Comparison of ENCODE assay signal across 8 mouse cellular contexts in genomic region chr2:102401352-102401692, GRCm38 (mm10). TPM values are rescaled to one million over a fixed set of nuclear protein-coding genes. Genes with fewer than 3 reads are reported as not detected.
DNase-seq lines count a peak whose midpoint lies in the region; ATAC-seq and TF ChIP-seq lines count a peak whose summit lies in the region.

No protein-coding gene starts in this region.

- no peaks in the 10 kb centered on the region for H3K9me3 ChIP-seq in heart, embryonic 13.5 days
- H3K9me3 ChIP-seq in ES-E14 (ENCODE audit: control insufficient read depth, insufficient read depth, low read depth, low read length), result no peaks in the 10 kb centered on the region
- H3K9me3 ChIP-seq in hindbrain, embryonic 10.5 days, result no peaks in the 10 kb centered on the region

- H3K27me3 ChIP-seq in heart, embryonic 13.5 days (replicated peaks), result no peaks in the 10 kb centered on the region
- no peaks in the 10 kb centered on the region for H3K27me3 ChIP-seq in hindbrain, embryonic 10.5 days (ENCODE audit: insufficient read depth, poor library complexity, severe bottlenecking)

- H3K27ac ChIP-seq in heart, embryonic 13.5 days (replicated peaks), result peak overlapping the region; percentile 95
- H3K27ac ChIP-seq in ES-E14 (ENCODE audit: insufficient read depth, low read depth, low read length, poor library complexity, severe bottlenecking) (no peak overlapping the region), macrophage (no peak overlapping the region)
- H3K27ac ChIP-seq in hindbrain, embryonic 10.5 days, result peak overlapping the region; percentile 96

- 25% methylated on average over 6 of the region's 6 CpGs for WGBS in heart, embryonic 13.5 days
- WGBS in hindbrain, embryonic 10.5 days, result 27% methylated on average over 6 of the region's 6 CpGs
- 28% methylated on average over 4 of the region's 6 CpGs for WGBS in macrophage (ENCODE audit: missing documents)

- peaks cover 6% of the 10 kb centered on the region; the same call in 1 of the 2 replicates for H3K36me3 ChIP-seq in heart, embryonic 13.5 days
- H3K36me3 ChIP-seq in ES-E14 (ENCODE audit: control insufficient read depth, insufficient read depth, low read length, poor library complexity, severe bottlenecking) (no peaks in the 10 kb centered on the region), macrophage (ENCODE audit: inconsistent target) (no peaks in the 10 kb centered on the region)
- peaks cover 9% of the 10 kb centered on the region; the same call in 1 of the 2 replicates for H3K36me3 ChIP-seq in hindbrain, embryonic 10.5 days

- DNase-seq in heart, adult 8-10 months (ENCODE audit: low spot score), result no peak
- DNase-seq in ES-E14 (ENCODE audit: low read depth, low spot score), result no peak
- DNase-seq in hindbrain, embryonic 10.5 days (ENCODE audit: low spot score), result no peak
- DNase-seq in B cell, adult 2 months, result no peak
- DNase-seq in spleen, postnatal 14 days (ENCODE audit: low spot score in 2 of 2), result no peak
- DNase-seq in urinary bladder, postnatal 25 days (ENCODE audit: low spot score), result no peak

- H3K9ac ChIP-seq in heart, embryonic 13.5 days, result peak overlapping the region; percentile 87
- H3K9ac ChIP-seq in ES-E14 (ENCODE audit: insufficient read depth, low read depth, low read length, poor library complexity, severe bottlenecking), result peak overlapping the region; percentile 80; the same call in 1 of the 2 replicates

- peaks cover 35% of the 10 kb centered on the region for H3K4me1 ChIP-seq in heart, embryonic 13.5 days
- peaks cover 4% of the 10 kb centered on the region in 2 experiments; a peak in 2 of 4 replicates for H3K4me1 ChIP-seq in ES-E14 (ENCODE audit: control insufficient read depth in 2 of 2, insufficient read depth in 2 of 2, low read length in 2 of 2, poor library complexity in 1 of 2)
- peaks cover 26% of the 10 kb centered on the region for H3K4me1 ChIP-seq in hindbrain, embryonic 10.5 days (replicated peaks)

- in situ Hi-C loops in ES-E14 (cut with MboI; ENCODE audit: low sequenced_read_pairs in 2 of 2, unreplicated experiment in 2 of 2), result no loop called here

- 0 out of 2 replicates have a peak, but pooled peaks have one; percentile 10 for ATAC-seq in heart, embryonic 13.5 days (ENCODE audit: extremely low read depth, insufficient number of reproducible peaks, low FRiP score, low TSS enrichment)

- H3K4me3 ChIP-seq in heart, embryonic 13.5 days, result peak overlapping the region; percentile 68
- peak overlapping the region; percentile 75 to 83 for H3K4me3 ChIP-seq in ES-E14 (ENCODE audit: insufficient read depth in 1 of 2, low read depth in 1 of 2, low read length in 2 of 2, poor library complexity in 1 of 2, severe bottlenecking in 1 of 2)
- H3K4me3 ChIP-seq in hindbrain, embryonic 10.5 days, result peak overlapping the region; percentile 71
- peak overlapping the region; percentile 28 for H3K4me3 ChIP-seq in macrophage (ENCODE audit: inconsistent target)

- peak overlapping the region; percentile 89 for H3K4me2 ChIP-seq in heart, embryonic 13.5 days

- peaks cover 37% of the 10 kb centered on the region for H3K79me2 ChIP-seq in macrophage (ENCODE audit: inconsistent target)

TF ChIP-seq in ES-E14, 5 proteins besides CTCF, POLR2A, EP300 and RAD21:
- TF ChIP-seq HCFC1 (IDR thresholded peaks at IDR 0.05; ENCODE audit: borderline replicate concordance, insufficient read depth, low read length), result no peak
- no peak for TF ChIP-seq MAFK (IDR thresholded peaks at IDR 0.05; ENCODE audit: insufficient read depth, low read depth, low read length)
- no peak for TF ChIP-seq ZC3H11A (IDR thresholded peaks at IDR 0.05; ENCODE audit: borderline replicate concordance, low read depth, low read length)
- no peak for TF ChIP-seq ZNF384 (IDR thresholded peaks at IDR 0.05; ENCODE audit: low read depth, low read length)
- no peak for TF ChIP-seq CHD2 (IDR thresholded peaks at IDR 0.05; ENCODE audit: low read depth, low read length)

RNA-seq across cellular contexts. Expression of gene Trim44, which starts 6.3 kb away (rescaled TPM):
- polyA plus RNA-seq in heart, embryonic 13.5 days (2015; fragmentation: Nextera tagmentation; extraction: Ambion mirVana), result 17.7 and 19.9 TPM in 2 replicates
- 10 to 100 TPM; 25.6 to 29.4 (median 27.3) TPM for total RNA-seq in heart, adult 8-10 months (2022)
- total RNA-seq in ES-E14 (2012; rRNA removed), result 26.1 and 32.0 TPM in 2 replicates
- 23.7 and 25.3 TPM in 2 replicates for polyA plus RNA-seq in hindbrain, embryonic 10.5 days (2016; fragmentation: Nextera tagmentation; extraction: Ambion mirVana)
- total RNA-seq in macrophage (2018; cell fraction: chromatin; rRNA removed), result 10 to 100 TPM; 12.3 to 68.1 (median 40.0) TPM
- total RNA-seq in macrophage (2018; cell fraction: cytosol; rRNA removed), result 10 to 100 TPM; 24.0 to 36.6 (median 30.0) TPM
- total RNA-seq in macrophage (2018; cell fraction: nucleus; rRNA removed), result 10 to 100 TPM; 16.9 to 73.6 (median 45.3) TPM
- polyA plus RNA-seq in macrophage (2018), result 22.0 to 40.5 TPM (median 37.0 TPM) in 3 replicates

RNA-seq across cellular contexts. Expression of gene Fjx1, which starts 51.0 kb away (rescaled TPM):
- polyA plus RNA-seq in heart, embryonic 13.5 days (2015; fragmentation: Nextera tagmentation; extraction: Ambion mirVana), result 2.5 and 2.6 TPM in 2 replicates
- under 1 TPM; 0.25 to 0.63 (median 0.51) TPM for total RNA-seq in heart, adult 8-10 months (2022)
- total RNA-seq in ES-E14 (2012; rRNA removed), result 17.3 and 25.9 TPM in 2 replicates
- polyA plus RNA-seq in hindbrain, embryonic 10.5 days (2016; fragmentation: Nextera tagmentation; extraction: Ambion mirVana), result 17.4 and 25.0 TPM in 2 replicates
- total RNA-seq in macrophage (2018; cell fraction: chromatin; rRNA removed), result under 1 TPM in 4 of 26 experiments, not detected in 22; 0.37 to 0.92 (median 0.54) TPM
- under 1 TPM in 8 of 26 experiments, not detected in 18; 0.03 to 0.94 (median 0.20) TPM for total RNA-seq in macrophage (2018; cell fraction: cytosol; rRNA removed)
- total RNA-seq in macrophage (2018; cell fraction: nucleus; rRNA removed), result under 1 TPM in 7 of 26 experiments, not detected in 19; 0.29 to 0.68 (median 0.45) TPM
- polyA plus RNA-seq in macrophage (2018), result not detected in 3 replicates

Comparison
In these comparisons a context has a peak if more than half of its experiments do, and no peak if none do; other contexts are left out.
1. H3K27ac ChIP-seq: peak in heart, embryonic 13.5 days (single experiment) and hindbrain, embryonic 10.5 days (single experiment); none in ES-E14 (single experiment) and macrophage (single experiment).
2. H3K4me3 ChIP-seq: peak in every context shown above with its lines; median percentile 79 in ES-E14; 71 in hindbrain, embryonic 10.5 days; 68 in heart, embryonic 13.5 days; 28 in macrophage.